Mouse (Mus musculus) CH12.LX (cell line): Measurements from ENCODE around the gene Gucy2e.

Experiments used
- GABPA ChIP-seq: IDR thresholded peaks from 2 replicates; pipeline ENCODE4 v1.6.1; 2012; ENCODE audit warnings: low read depth, low read length, improper control_type of control experiment, inconsistent platforms; ENCODE audit not compliant: insufficient replicate concordance
- IRF4 ChIP-seq: IDR thresholded peaks from 2 replicates; pipeline ENCODE4 v1.6.1; 2014; ENCODE audit warnings: low read depth, mild to moderate bottlenecking, inconsistent platforms, low read length, improper control_type of control experiment
- POLR2A ChIP-seq: IDR thresholded peaks from 2 replicates; pipeline ENCODE4 v1.6.1; 2011; ENCODE audit warnings: low read depth, mild to moderate bottlenecking, improper control_type of control experiment, low read length
- RCOR1 ChIP-seq: conservative IDR thresholded peaks from 2 replicates; pipeline ENCODE4 v1.6.1; 2012; ENCODE audit warnings: low read depth, mild to moderate bottlenecking, inconsistent platforms, low read length, improper control_type of control experiment
- ZNF384 ChIP-seq: IDR thresholded peaks from 2 replicates; pipeline ENCODE4 v1.6.1; 2012; ENCODE audit warnings: low read depth, low read length, improper control_type of control experiment, inconsistent platforms

GRCm38 (mm10) chr11:69275650-69276049 lies 38.8 kb upstream of the Gucy2e start:
- no peak for TF ChIP-seq RCOR1
- no peak for TF ChIP-seq IRF4
- no peak for TF ChIP-seq POLR2A
- no peak for TF ChIP-seq GABPA
- TF ChIP-seq ZNF384, result no peak
